Mouse (Mus musculus): Measurements from ENCODE around the gene Tmem270.

The Tmem270 gene

DNA sequence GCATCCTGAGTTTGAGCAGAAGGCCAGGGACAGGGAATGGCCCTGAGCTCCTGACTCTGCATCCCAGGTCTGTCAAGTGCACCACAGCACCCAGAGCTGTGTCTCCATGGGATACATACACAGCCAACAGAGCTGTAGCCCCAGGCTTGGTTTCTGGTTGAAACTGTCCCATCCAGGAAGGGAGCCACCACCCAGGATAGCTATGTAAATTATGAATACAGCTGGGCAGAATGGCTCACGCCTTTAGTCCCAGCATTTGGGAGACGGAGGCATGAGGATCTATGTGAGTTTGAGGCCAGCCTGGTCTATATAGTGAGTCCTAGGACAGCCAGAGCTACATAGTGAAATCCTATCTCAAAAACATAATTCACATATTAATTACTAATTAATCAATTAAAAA is 23.5 kb upstream of the Tmem270 start:
- DNase-seq (ENCODE audit: low spot score) = no peak

DNA sequence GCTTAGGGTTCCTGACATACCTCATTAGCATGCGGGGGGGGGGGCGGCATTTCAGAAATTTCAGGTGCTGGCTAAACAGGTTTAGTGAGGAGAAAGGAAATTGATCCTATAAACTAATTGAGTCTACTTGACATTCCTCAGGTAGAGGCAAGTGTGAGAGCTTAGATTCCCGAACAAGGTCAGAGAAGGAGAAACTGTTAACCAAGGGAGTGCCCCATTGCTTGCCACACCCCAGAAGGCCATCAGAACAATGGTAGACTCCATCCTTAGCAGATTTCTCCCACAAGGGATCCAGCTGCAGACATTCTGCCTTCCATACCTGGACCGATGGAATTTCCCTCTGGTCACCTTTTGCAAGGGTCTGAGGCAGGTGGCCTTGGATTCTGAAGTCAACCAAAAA is 20.2 kb upstream of the Tmem270 start:
- no peak for DNase-seq (ENCODE audit: low spot score)

DNA sequence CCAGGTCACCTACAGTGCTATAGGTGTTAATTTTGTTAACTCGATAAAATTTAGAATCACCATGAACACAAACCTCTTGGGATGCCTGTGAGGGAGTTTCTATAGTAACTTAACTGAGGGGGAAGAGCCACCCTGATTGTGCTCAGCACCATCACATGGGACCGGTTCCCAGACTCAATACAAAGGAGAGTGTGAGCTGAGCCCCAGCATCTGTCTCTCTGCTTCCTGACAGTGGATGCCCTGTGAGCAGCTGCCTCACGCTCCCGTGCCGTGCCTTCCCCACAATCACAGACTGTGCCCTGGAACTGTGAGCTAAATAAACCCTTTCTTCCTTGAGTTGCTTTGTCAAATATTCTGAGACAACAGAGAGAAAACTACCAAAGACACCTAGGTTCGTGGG is 16.6 kb upstream of the Tmem270 start:
- no peak for DNase-seq (ENCODE audit: low spot score)

DNA sequence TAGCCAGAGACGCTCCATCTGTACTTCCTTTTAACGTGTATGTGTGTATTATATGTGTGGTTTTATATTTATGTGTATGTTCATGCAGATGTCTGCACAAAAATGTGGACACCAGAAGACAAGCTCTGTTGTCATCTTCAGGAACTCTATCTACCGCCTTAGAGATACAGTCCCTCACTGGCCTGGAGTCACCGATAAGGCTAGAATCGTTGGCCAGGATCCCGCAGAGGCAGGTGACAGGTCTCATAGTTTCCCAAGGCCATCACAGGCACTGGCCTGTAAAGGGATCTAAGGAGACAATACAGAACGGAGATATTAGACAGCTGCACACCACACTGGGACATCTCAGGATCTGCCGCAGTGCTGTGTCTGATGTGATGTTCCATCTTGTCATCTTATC is 14.6 kb upstream of the Tmem270 start:
- no peak for DNase-seq (ENCODE audit: low spot score)

DNA sequence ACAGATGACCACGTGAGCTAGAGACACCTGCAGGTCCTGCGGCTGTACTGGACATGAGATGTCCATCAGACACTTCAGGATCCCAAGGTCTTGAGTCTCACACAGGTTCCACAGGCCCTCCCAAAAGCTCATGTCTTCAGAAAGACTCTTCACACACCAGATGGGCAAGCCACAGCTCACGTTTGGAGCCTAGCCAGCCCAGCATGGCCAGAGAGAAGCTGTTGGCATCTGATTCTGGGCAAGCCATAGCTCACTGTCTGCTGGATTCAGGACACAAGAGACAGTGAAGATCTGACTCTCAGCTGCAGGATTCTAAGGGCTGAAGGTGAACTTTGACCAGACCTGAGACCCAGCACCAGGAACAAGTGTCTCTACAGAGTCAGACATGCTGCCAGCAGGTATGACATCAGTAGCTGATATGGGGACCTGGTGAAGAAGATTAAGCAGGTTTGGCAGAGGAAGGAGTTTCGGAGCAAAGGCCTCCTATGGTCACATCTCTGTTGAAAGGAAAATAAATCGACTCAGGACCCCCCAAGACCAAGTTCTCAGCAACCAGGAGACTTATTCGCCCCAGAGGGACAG is 13.7 kb upstream of the Tmem270 start:
- DNase-seq (ENCODE audit: low spot score) = no peak

DNA sequence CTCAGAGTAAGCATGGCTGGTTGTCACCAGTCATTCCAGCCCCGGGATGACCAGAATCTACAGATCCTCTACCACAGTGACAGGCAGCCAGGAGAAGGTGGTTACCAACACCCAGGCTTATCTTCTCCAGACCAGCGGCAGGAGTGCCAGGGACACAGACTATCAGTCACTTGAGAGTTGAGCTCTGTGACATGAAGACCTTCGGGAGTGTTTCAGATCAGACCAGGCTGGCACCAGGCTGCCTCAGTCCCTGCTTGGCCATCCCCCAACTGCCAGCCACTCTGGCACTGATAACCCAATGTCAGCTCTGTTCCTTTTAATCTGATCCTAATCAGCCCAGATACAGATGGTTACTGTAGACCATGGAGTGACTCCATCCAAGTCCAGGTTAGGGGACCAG is 12.6 kb upstream of the Tmem270 start:
- DNase-seq (ENCODE audit: low spot score) = no peak

DNA sequence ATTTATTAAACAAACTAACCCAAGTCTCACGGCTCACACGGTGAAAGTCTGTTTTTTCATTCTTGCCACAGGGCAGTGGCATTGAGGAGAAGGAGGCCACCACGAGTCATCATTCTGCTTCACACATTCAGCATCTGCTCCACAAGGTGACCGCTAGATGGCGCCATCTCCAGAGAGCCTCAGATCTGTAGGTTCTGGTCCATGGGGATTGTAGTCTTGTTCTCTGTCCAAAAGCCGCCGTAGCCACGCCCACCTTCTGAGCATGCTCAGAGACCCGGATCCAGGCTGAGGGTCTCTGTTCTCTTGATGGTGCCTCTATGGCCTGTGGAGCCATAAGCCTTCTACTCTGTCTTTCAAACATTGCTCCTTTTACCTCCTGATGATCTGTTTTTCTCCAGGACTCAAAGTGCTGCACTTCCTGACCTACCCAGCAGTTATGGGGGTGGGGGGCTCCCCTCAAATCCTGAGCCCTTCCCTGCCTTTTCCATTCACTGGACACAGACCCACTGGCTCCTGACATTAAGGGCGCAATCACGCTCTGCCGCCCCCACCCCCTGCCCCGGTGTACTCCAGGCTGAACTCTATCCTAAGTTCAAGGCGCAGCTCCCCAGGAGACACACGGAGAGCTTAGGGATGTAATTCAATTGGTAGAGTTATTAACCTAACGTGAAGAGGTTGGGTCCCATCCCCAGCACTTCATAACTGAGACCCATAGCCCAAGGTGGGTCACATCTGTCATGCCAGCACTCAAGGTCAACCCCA is 11.7 kb upstream of the Tmem270 start:
- DNase-seq (ENCODE audit: low spot score) = peak; percentile 82

DNA sequence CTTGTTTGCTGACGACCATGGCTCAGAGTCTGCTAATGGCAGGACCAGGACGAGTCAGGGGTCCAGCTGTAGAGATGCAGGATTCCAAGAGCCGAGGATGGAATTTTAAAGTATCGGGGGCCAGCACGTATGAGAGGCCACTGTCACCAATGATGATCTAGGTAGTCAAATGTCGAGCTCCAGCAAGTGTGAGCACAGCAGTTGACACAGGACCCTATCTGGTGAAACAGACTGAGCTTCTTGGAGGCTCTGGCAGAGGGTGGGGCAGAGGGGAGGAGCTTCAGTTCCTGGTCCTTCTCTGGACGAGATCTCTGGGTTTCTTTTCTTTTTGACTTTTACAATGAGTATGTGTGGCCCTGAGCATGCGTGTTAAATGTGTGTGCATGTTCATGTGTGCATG is 8.8 kb upstream of the Tmem270 start, which contains the start of gene Cldn13:
Gene Cldn13, minus strand, starts transcription at position 216 of the 400 bp plus-strand sequence.
- DNase-seq (ENCODE audit: low spot score) = no peak

DNA sequence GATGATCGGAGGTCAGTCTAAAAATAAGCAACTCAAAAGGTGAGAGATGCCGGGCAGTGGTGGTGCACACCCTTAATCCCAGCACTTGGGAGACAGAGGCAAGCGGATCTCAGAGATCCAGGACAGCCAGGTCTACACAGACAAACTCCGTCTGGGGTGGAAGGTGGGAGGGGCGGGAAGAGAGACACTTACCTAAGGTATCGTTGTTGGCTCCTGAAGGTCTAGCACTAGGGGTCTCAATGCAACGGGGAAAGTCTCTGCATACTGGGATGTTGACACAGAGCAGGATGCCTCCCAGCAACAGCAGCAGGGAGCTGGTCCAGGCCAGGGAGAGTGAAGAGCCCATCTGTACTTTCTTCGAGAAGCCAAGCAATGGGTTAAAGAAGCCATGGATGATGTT is 8.0 kb upstream of the Tmem270 start:
- DNase-seq (ENCODE audit: low spot score) = no peak

DNA sequence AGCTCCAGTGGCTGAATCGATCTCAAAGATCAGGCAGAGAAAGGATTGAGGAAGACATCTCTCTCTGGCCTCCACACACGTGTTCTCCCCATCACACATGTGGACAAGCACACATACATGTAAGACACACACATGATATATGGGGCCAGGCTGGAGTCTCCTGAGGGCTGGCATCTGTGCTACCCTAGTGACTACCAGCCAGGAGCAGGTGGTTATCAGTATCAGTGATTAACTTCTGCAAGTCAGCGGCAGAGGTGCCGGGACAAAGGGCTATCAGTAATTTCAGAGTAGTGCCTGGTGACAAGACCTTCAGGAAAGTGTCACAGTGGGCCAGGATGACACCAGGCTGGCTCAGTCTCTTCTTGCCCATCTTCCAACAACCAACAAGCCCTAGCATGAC is 7.2 kb upstream of the Tmem270 start:
- DNase-seq (ENCODE audit: low spot score) = no peak

DNA sequence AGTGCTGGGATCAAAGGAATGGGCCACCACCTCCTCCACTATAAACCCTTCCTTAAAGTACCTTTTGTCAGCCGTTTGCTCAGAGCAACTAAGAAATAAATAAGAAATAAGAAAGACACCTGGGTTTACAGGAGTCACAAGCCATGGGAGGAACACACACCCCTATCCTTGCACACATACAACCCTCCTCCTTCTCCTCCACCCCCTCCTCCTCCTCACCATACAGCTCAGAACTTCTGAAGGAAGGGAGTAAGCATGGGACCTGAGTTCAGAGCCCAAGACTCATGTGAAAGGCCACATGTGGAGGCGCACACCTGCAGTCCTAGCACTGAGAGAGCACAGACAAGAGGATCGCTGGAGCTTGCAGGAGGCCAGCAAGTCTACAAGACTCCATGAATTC is 6.8 kb upstream of the Tmem270 start:
- DNase-seq (ENCODE audit: low spot score) = no peak

DNA sequence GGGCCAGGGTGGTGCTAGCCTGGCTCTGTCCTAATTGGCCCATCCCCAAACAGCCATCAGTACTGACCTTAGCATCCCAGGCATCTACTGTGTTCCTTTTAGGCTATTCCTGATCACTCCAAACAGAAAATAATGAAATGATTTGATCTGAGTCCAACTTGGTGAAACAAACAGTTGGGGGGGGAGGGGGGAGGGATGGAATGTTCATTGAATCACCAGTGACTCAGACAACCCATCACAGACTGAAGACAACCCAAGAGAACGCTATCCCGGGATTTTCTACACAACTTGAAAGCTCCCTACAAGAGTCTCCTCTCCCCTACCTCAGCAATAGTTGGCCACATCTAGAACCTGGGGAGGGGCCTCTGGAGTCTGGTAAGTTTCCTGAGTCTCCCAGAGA is 5.4 kb upstream of the Tmem270 start:
- DNase-seq (ENCODE audit: low spot score) = no peak

DNA sequence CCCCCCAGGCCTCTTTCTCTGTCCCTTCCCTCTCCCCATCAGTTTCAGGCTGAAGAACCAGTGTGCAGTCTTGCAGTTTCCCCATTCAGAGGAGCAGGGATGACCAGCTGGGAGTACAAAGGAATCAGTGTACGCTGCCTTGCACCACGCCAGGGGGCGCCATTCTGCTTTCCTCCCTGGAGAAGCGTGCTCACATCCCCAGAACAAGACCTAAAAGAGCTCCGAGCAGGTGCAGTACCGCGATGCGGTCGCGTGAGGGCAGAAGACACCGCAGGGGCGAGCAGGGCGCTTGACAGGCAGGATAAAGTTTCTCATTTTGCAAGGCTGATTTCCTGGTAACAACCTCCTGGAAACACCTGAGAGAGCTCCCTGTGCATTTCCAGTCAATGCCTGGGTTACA is 602 bp upstream of the Tmem270 start:
- DNase-seq (ENCODE audit: low spot score) = peak; percentile 90

DNA sequence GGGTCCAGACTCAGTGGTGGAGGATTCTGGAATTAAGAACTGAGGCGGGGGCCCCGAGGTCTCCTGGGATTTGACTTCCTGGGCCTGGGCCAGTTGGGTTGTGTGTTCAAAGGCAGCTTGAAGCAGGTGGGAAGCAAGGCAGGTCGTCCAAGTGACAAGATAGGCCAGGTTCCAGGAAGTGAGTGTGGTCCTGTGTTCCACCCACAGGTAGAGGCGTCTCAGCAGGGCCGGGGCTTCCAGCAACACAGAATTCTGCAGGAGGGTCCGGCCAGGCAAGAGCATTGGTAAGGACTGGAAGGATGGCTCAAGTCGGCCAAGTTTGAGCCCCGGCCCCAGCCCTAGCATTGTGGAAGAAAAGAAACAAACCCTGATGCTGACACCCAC is 4.9 kb downstream of the Tmem270 start:
- no peak for DNase-seq (ENCODE audit: low spot score)

DNA sequence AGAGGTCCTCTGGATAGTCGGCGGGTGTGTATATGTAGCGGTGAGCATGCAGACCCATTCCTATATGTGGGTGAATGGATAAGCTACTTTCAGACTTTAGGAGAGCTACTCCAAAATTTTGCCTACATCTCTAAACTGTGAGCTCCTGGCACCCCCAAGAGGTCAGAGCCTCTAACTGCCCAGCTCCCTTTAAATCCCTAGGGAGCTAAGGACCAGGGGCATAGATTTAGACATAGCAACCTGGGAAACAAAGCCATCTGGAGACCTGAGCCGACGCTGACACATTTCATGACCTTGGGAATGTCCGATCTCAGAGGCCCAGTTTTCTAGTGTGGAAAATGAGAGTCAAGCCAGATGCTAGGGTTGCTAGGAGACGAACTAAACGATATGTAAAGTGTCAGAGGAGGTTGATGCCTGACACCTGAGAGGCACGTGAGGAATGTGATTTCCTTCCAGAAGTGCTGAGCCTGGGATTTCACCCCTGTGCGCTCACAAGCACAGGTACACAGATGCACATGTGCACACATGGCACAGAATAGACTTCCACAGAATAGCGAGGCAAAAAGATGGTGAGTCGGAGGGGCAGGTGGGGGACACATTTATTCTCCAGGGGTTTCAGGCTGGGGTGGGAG is 5.4 kb downstream of the Tmem270 start:
- no peak for DNase-seq (ENCODE audit: low spot score)

DNA sequence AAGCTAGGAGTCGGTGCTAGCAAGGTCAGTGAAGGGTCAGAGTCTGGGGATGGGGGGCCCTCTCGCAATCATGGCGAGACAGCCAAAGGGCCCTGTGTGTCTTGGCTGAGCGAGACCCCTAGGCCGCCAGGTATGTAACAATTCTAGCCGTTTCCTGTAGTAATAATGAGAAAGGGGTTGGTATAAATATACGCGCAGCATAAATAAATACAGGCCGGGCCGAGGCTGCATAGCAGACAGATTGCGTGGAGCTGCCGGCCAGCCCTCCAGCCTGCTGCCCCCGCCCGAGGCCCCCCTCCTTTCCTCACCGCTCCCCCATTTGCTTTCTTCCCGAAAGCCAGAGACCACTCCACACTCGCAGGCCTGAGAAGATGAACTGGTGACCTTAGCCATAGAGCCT is 8.9 kb downstream of the Tmem270 start:
- no peak for DNase-seq (ENCODE audit: low spot score)

DNA sequence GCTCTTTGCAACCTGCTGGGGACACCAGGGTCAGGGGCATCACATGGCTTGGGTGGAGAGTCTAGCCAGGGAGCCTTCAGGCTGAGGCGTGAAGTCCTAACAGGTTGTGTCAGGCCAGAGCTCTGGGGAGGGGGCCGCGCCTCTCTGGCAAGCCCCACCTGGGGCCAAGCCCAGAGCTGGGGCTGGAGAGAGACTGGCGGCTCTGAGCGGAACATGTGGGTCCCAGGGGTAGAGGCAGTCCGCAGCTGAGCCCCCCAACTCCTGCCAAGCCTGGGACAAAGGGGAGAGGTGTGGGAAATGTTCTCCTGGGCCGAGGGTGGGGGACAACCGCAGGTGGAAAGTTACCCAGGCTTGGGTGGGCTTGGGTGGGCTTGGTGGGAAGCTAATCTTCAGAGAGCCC is 9.6 kb downstream of the Tmem270 start:
- DNase-seq (ENCODE audit: low spot score) = no peak

DNA sequence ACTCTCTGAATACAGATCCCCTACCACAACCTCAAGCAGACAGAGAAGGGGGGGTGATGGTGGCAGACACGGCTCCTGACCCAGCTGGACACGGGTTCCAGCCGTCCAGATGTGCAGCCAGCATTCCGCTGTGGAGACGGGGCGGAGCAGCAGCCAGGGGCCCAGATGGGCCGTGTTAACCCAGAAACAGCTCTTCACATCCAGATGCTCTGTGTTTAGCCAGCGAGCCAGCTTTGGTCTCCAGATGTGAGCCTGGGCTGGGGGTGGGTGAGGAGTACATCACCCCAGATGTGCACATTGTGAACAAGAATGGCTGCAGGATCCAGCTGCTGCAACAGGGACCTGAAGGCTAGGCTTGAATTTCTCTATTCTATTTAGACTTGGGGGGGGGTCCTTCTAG is 11.2 kb downstream of the Tmem270 start:
- no peak for DNase-seq (ENCODE audit: low spot score)

DNA sequence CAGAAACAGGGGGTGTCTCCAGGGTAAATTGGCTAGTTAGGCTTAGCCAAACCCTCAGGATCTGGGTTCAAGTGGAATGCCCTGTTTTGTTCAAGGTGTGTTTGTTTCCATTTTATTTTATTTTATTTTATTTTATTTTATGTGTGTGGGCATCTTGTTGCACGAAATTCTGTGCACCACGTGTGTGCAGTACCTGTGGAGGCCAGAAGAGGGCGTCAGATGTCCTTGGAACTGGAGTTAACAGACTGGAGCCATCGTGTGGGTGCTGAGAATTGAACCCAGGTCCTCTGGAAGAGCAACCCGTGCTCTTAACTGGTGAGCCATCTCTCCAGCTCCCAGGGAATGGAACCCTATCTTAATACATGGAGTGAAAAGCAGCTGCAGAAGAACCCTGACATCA is 13.8 kb downstream of the Tmem270 start:
- DNase-seq (ENCODE audit: low spot score) = no peak

DNA sequence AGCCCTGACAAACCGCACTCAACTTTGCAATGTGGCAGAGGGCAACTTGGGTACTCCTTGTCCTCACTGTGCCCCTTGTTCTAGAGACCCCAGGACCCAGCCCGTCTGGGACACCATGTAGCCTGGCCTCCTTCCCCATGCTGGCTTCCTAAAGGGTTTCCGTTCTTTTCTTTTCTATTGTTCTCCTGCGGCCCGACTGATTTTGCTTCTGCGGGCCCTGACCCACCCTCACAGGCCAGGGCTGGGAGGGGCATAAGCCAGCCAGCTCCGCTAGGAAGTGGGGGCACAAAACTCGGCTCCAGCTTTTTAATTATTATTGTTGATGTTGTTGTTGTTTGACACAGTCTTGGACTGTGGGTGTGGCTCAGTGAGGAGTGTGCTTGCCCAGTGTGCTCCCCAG is 15.0 kb downstream of the Tmem270 start:
- DNase-seq (ENCODE audit: low spot score) = no peak

DNA sequence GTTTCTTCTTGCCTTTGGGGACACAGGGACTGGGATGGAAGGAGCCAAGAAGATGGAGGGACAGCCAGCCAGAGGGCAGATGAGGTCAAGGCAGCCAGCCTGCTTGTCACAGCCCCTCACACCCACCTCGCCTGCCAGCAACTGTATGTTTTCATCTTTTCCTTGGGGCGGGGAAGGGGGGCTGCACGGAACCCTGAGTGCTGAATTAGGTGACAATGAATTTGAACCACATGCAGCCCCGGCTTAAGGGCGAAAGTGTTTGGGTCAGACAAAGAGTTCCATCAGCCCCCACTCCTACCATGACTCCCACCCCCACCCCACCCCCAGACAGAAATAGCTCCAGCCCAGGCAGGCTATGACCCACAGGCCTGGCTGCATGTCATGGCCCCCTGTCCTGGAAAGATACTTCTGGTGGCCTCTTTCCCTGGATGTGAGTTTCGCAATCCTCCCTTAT is 15.9 kb downstream of the Tmem270 start:
- no peak for DNase-seq (ENCODE audit: low spot score)

DNA sequence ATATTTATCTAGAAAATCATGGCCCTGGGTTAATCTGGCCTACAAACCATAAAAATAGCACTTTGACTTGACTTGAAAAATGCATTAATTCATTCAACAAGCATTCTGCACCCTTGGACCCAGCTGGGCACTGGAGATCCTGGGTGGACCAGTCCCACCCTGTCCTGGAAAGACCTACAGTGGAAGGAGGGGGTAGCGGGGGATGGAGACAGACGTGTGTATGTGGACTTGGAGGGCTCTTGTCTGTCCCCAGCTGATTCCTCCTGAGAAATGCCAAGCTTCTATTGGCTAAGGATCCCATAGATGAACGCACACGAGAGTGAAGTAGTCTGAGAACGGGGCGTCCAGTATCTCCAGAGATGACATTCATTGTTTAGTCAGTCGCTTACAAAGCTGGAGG is 18.0 kb downstream of the Tmem270 start:
- no peak for DNase-seq (ENCODE audit: low spot score)

DNA sequence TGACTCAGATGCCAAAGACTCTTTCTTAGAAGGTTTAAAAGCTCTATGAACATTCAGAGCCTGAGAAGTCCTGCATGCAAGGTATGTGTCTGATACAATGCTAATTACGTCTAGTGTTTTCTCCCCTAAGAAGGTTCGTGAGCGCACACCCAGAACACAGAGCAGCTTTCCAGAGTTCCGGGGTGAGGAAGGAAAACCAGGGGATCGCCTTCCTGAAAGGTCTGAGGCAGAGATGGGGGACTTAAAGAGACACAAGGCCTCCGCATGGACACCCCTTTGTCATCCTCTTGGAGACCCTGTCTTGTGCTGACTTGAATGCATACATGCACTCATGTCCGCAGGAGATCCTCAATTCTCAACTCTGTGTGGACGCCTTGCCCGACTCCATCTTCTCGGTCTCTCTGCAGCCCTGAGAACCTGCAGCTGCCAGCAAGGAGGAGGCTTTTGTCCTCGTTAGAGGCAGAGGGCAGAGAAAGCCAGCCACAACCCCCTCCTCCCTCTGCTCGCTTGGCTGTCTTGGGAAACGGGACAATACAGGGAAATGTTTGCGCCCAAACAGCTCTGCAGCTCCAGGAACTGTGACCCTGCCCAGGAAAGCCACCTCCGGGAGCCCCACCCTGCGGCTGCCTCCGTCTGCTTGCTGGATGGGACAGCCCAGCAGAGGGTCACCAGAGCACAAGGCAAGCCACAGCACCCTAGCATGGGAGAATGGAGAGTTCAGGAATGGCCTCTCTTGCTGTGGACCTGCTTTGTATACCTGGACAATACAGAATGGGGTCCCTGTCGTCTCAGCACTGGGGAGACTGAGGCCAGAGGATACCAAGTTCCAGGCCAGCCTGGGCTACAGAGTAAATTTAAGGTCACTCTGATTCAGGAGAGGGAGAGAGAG is 18.8 kb downstream of the Tmem270 start:
- DNase-seq (ENCODE audit: low spot score) = no peak
